Mouse (Mus musculus) spleen, adult 18-20 months (tissue): ENCODE results near the gene Olfr850.

Experiments
- DNase-seq, 2 experiments: peaks; one replicate each; pipeline ENCODE4 v3.0.0; 2022; ENCODE audit warnings: mixed read lengths in 2 of 2

Gene Olfr850

DNA sequence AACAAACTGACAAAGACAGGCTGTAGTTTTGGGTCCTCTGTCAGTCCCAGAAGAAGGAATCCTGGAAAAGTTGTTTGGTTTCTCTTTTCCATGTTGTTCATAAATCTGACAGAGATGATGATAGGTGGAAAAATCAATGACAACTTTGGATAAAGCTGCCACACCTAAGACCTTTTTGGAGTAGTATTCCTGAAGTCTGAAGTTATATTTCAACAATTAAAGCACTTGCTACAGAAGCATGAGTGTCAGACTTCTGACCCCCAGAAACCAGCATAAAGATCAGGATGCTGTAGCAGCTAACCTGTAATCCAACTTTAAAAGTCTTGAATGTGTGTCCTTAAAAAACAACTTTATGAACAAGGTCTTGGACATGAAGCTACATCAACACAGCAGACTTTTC lies at the start of gene Olfr850:
Olfr850 (minus strand) TSS at position 101 of the 400 bp plus-strand sequence.
- DNase-seq: no peak

DNA sequence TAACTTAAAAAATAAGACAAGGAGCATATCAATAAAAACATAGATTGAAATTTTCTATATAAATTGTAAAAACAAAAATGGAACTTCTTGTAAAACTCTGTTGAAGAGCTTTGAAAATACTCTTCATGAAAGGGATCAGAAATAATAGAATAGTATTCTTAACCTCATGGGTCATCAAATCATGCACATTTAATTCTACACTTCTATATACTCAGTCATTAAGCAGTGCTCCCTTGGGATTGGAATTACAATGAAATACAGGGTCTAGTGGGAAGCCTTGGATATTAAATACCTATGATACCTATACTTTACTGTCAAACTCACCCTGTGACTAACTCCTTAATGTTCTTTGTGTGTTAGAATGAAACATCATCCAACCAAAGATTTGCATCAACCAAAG lies 14.9 kb upstream of the Olfr850 start, which contains the start of gene Olfr851:
Olfr851 (plus strand) TSS at position 301 of the 400 bp plus-strand sequence.
- no peak for DNase-seq

DNA sequence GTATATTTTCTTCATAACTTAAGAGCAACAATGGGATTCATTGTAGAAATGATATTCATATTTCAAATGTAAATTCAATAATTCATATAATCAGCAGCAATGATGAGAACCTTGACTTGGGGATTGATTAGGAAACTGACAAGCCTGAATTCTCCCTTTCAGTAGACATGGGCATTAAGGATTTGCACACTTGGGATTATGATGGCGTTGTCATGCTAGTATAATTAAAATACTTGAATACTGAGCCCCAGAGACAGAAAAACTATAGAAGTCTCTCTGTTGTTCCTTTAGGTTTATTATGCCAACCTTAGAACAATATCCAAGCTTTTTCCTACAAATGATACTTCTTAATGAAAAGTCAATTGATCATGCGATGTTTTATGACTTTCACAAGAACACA lies 38.1 kb downstream of the Olfr850 start, which contains the start of gene Olfr849:
Olfr849 (plus strand) TSS at position 301 of the 400 bp plus-strand sequence.
- DNase-seq: no peak
